Mouse (Mus musculus) Patski (cell line): ENCODE measurements around the gene Nfat5. TPM values are rescaled to one million over a fixed set of nuclear protein-coding genes. Genes with fewer than 3 reads are reported as not detected.
A peak's percentile ranks its signal among the peaks of the same experiment; 100 is the strongest.

Source experiments
- ATAC-seq: fragments of 100-300 bp; one replicate; pipeline ENCODE4 v1.8.0; 2021
- CTCF ChIA-PET: fragments of 350-600 bp; sonication (Branson Sonifier 250); formaldehyde crosslinking; loops from one replicate; lab custom pipeline; 2022; ENCODE audit warnings: inconsistent platforms; lab: Charles Lee
- POLR2A ChIA-PET: fragments of 350-600 bp; sonication (Branson Sonifier 250); formaldehyde crosslinking; loops from one replicate; lab custom pipeline; 2022; ENCODE audit warnings: antibody characterized with exemption, inconsistent platforms; lab: Charles Lee
- DNase-seq: peaks from one replicate; pipeline ENCODE4 v3.0.0-alpha.2; 2011; ENCODE audit warnings: low read depth, low spot score
- H3K27me3 ChIP-seq: fragments of 371-371 bp; one replicate; pipeline ENCODE4 v1.5.1; 2021
- CTCF ChIP-seq: fragments of 100-300 bp; IDR thresholded peaks from one replicate; pipeline ENCODE4 v1.5.1; 2021
- in situ Hi-C: fragments of 300-500 bp; cut with MboI; formaldehyde crosslinking; loops from 3 replicates; pipeline ENCODE4 v1.11.1; 2018; ENCODE audit warnings: low pct_unique_long_range_greater_than_20kb, mixed read lengths
- polyA plus RNA-seq: library from polyadenylated mRNA; unstranded; gene quantifications from one replicate; pipeline ENCODE4 v1.2.3, GENCODE M21; 2021

Nfat5 gene
- polyA plus RNA-seq, 1 experiment from 2014 or later: 113 TPM

DNA sequence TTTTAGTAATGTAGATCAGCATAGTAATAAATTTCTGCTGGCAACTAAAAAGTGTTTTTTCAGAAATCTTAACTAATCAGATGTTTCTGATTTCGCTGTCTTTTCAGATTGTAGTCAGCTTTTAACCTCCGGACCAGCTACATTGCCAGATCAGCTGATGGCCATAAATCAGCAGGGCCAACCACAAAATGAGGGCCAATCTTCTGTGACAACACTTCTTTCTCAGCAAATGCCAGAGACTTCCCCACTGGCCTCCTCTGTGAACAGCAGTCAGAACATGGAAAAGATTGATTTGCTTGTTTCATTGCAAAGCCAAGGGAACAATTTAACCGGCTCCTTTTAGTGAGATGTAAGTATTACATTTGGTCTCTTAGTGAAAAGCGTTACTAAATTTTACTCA, 77.0 kb downstream of the Nfat5 start:
- DNase-seq: no peak
- POLR2A ChIA-PET: interaction anchor here (0.9 kb wide), 1 partner anchor 9 kb away, joined by 3 read pairs; no protein-coding TSS in a partner anchor
- ATAC-seq: no peak
- no peaks in the 10 kb centered on the region for H3K27me3 ChIP-seq
- in situ Hi-C loops: no loop called here
- TF ChIP-seq CTCF: no peak
- CTCF ChIA-PET: interaction anchor here (0.8 to 1.2 kb wide), 2 partner anchors 12 to 25 kb away, joined by 3 read pairs; no protein-coding TSS in a partner anchor

DNA sequence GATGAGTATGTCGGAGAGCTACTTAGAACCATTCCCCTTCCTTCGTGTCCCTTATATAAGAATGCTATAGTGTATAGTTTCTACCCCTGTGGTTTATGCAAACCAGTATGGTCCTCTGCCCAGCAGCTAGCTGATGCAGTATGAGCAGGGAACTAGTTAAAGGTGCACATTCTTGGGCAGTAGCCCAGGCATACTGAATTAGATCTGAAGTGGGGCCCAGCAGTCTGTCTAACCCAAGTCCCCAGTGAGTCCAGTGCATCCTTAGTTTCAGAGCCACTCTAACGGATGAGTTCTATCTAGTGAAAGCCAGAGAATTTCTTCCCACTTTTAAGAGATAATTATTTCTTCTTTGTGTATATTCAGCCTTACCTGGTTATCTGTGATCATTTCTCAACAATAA, 84.1 kb downstream of the Nfat5 start:
- POLR2A ChIA-PET: no interaction called here
- TF ChIP-seq CTCF: no peak
- CTCF ChIA-PET: interaction anchor here (3.2 kb wide), 1 partner anchor 9 kb away, joined by 10 read pairs; no protein-coding TSS in a partner anchor
- in situ Hi-C loops: no loop called here
- ATAC-seq (no peak), DNase-seq (no peak)
- H3K27me3 ChIP-seq: no peaks in the 10 kb centered on the region

GRCm38 (mm10) chr8:107380734-107381133, 87.5 kb downstream of the Nfat5 start:
- ATAC-seq (no peak), DNase-seq (no peak)
- ChIA-PET POLR2A (no interaction called here), CTCF (interaction anchor here (1.0 kb wide), 1 partner anchor 271 kb away, joined by 3 read pairs; no protein-coding TSS in a partner anchor)
- TF ChIP-seq CTCF: no peak
- no peaks in the 10 kb centered on the region for H3K27me3 ChIP-seq
- in situ Hi-C loops: no loop called here

DNA sequence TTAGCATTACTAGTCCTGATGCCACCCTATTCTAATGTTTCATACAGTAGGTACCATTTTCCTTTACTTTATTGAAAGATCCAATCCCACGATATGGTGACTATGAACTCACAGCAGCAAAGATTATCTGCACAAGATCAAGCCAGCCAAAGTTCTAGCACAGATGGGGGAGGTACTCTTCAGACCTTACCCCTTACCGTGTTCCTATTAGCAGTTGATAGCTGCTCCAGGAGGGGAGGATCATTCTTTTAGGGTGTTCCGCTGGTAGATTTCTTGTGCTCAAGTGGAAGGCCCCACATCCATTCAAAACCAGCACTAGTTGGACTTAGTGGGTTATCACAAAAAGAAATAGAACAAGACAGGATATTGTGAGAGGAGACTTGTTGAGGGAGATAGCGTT, 88.4 kb downstream of the Nfat5 start:
- TF ChIP-seq CTCF: no peak
- POLR2A ChIA-PET: no interaction called here
- no peak for DNase-seq
- no peaks in the 10 kb centered on the region for H3K27me3 ChIP-seq
- in situ Hi-C loops: no loop called here
- CTCF ChIA-PET: interaction anchor here (1.1 kb wide), 1 partner anchor 12 kb away, joined by 3 read pairs; no protein-coding TSS in a partner anchor
- ATAC-seq: no peak

DNA sequence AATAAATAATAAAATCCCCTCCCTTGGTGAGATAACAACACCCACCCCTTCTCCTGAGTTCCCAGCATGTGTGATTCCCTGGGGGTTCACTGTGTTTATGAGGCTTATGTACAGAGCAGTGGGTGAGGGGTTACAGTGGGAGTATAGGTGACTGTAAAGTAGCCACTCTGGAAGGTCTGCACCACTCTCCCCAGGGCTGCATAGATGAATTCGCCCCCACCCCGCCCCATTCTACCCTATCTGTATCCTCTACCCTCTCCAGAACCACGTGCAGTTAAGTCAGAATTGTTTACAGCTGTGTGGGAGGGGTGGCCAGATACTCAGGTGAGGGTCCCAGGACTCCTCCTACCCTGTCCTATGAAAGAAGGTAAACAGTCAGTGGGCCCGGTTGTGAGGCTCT, 89.6 kb downstream of the Nfat5 start:
- DNase-seq: no peak
- in situ Hi-C loops: no loop called here
- H3K27me3 ChIP-seq: no peaks in the 10 kb centered on the region
- no peak for TF ChIP-seq CTCF
- CTCF ChIA-PET: interaction anchor here (1.1 kb wide), 1 partner anchor 13 kb away, joined by 3 read pairs; no protein-coding TSS in a partner anchor
- ATAC-seq: no peak
- POLR2A ChIA-PET: no interaction called here

DNA sequence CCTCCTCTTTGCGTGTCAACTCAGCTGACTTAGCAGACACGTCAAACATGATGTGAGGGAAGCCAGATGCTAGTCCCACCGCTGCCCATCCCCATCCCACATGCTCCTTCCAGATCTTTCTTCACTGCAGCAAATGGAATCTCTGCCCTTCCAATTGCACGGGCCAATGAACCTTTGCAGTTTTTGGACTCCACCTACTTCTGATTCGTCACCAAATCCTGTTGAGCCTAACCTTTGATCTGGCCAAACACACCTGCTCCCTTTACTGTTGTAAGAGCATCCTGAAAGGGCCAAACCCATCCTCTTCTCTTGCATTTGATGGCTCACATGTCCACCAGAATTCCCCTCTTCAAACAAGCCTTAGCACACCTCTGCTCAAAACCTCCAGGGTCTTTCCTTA, 91.4 kb downstream of the Nfat5 start:
- no peaks in the 10 kb centered on the region for H3K27me3 ChIP-seq
- CTCF ChIA-PET: no interaction called here
- in situ Hi-C loops: loop anchor here (5.0 kb wide), 2 partner anchors 38 to 193 kb away; no protein-coding TSS in a partner anchor
- POLR2A ChIA-PET: no interaction called here
- ATAC-seq (no peak), DNase-seq (no peak)
- no peak for TF ChIP-seq CTCF

- POLR2A ChIA-PET: no interaction called here
Observed at GRCm38 (mm10) chr8:107385063-107385462, 91.8 kb downstream of the Nfat5 start.

DNA sequence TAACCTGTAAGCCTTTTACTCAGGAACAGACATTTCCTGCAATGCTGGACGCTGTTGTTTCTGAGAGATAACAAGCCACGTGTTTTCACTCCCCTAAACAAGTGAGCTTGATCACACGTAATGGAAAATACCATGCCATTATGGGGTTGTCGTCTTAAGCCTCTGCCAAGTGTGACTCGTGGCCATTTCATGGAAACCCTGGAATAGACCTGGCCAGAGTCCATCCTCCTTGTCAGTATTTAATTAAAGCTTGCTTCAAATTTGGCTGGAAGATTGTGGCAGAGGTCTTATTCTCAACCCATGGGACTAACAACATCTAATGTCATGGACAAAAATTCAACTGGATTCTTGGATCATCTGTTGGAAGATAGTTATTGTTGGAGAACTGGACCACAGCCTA, 92.9 kb downstream of the Nfat5 start:
- ChIA-PET CTCF (interaction anchor here (0.9 to 4.0 kb wide), 7 partner anchors 9 to 50 kb away, joined by 3 to 19 read pairs (median 4); partner anchors contain the start of gene Nob1), POLR2A (interaction anchor here (0.6 kb wide), 1 partner anchor 18 kb away, joined by 3 read pairs; no protein-coding TSS in a partner anchor)
- no peaks in the 10 kb centered on the region for H3K27me3 ChIP-seq
- ATAC-seq (no peak), DNase-seq (no peak)
- TF ChIP-seq CTCF: no peak
- in situ Hi-C loops: loop anchor here (5.0 kb wide), 2 partner anchors 36 to 191 kb away; no protein-coding TSS in a partner anchor

More at GRCm38 (mm10) chr8:107385063-107385462, 91.8 kb downstream of the Nfat5 start:
- ATAC-seq (no peak), DNase-seq (no peak)
- CTCF ChIA-PET: interaction anchor here (1.3 to 1.5 kb wide), 2 partner anchors 38 to 49 kb away, joined by 3 to 4 read pairs; no protein-coding TSS in a partner anchor
- TF ChIP-seq CTCF: no peak
- H3K27me3 ChIP-seq: no peaks in the 10 kb centered on the region
- in situ Hi-C loops: loop anchor here (5.0 kb wide), 2 partner anchors 37 to 192 kb away; no protein-coding TSS in a partner anchor

DNA sequence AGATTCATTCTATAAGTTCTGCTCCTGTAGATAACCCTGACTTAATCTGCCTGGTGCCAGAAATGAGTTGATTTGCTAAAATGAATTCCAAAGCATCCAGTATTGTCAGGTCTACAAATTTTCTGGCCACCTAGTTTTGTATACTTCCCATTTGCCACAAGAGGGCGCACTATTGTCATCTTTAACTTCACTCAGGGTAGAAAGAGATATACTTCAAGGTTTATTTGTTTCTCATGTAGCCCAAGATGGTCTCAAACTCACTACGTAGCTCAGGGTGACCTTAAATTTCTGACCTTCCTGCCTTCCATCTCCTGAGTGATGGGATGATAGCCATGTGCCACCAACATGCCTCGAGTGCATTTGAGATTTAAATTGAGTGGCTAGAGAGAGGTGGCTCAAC, 93.4 kb downstream of the Nfat5 start:
- ATAC-seq (no peak), DNase-seq (no peak)
- H3K27me3 ChIP-seq: no peaks in the 10 kb centered on the region
- ChIA-PET POLR2A (no interaction called here), CTCF (interaction anchor here (0.9 to 4.0 kb wide), 5 partner anchors 9 to 38 kb away, joined by 3 to 19 read pairs (median 6); partner anchors contain the start of gene Nob1)
- peak; percentile 71 for TF ChIP-seq CTCF
- in situ Hi-C loops: loop anchor here (5.0 kb wide), 2 partner anchors 36 to 191 kb away; no protein-coding TSS in a partner anchor

DNA sequence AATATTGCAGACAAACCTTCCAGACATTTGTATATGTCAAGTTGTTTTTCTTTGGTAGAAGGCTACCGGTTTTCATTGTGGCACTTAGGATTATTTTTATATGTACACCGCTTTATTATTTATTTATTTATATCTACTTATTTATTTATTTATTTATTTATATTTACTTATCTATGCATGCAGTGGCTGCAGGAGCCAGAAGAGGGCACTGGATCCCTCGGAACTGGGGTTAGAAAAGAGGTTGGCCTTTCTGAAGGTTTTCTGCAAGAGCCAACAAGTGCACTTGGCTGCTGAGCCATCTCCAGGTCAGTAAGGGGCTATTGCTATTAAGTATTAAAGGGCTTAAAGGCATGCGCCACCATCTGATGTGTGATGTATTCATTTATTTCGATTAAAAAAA, 94.6 kb downstream of the Nfat5 start:
- DNase-seq (no peak), ATAC-seq (no peak)
- TF ChIP-seq CTCF: peak; percentile 63
- no peaks in the 10 kb centered on the region for H3K27me3 ChIP-seq
- CTCF ChIA-PET: interaction anchor here (0.7 to 4.0 kb wide), 6 partner anchors 9 to 198 kb away, joined by 3 to 19 read pairs (median 8); partner anchors contain the start of gene Nob1
- in situ Hi-C loops: loop anchor here (5.0 kb wide), 2 partner anchors 34 to 189 kb away; no protein-coding TSS in a partner anchor
- POLR2A ChIA-PET: no interaction called here

DNA sequence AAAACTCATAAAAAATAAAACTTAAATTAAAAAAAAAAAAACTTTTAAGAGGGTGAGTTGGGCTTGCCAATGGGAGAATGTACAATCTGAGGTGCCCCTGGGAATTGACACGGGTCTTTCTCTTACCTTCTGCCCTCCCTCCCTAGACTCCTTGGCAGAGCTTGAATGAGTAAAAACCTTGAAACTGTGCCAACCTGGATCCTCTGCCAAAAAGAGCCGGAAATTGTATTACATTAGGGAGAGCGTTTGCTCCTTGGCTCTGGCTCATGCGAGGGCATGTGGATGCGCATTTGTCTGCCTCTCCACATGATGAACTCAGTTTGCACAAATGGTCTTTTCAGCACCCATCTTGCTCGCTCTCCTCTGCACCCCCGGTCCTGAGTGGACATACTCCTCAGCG, 96.3 kb downstream of the Nfat5 start:
- ChIA-PET CTCF (interaction anchor here (0.8 to 4.0 kb wide), 6 partner anchors 11 to 183 kb away, joined by 3 to 19 read pairs (median 5); partner anchors contain the start of genes Nob1 and Nqo1), POLR2A (interaction anchor here (0.7 kb wide), 1 partner anchor 113 kb away, joined by 3 read pairs; no protein-coding TSS in a partner anchor)
- no peak for TF ChIP-seq CTCF
- no peaks in the 10 kb centered on the region for H3K27me3 ChIP-seq
- in situ Hi-C loops: loop anchor here (5.0 kb wide), 2 partner anchors 33 to 188 kb away; no protein-coding TSS in a partner anchor
- ATAC-seq: peak; percentile 48
- peak; percentile 73 for DNase-seq
